Mouse (Mus musculus): ENCODE results near the gene Mmgt1. TPM values are rescaled to one million over a fixed set of nuclear protein-coding genes. Genes with fewer than 3 reads are reported as not detected.
A peak's percentile ranks its signal among the peaks of the same experiment; 100 is the strongest.

Mmgt1 gene
- polyA plus RNA-seq, 1 experiment from 2014 or later, result 52.9 TPM

DNA sequence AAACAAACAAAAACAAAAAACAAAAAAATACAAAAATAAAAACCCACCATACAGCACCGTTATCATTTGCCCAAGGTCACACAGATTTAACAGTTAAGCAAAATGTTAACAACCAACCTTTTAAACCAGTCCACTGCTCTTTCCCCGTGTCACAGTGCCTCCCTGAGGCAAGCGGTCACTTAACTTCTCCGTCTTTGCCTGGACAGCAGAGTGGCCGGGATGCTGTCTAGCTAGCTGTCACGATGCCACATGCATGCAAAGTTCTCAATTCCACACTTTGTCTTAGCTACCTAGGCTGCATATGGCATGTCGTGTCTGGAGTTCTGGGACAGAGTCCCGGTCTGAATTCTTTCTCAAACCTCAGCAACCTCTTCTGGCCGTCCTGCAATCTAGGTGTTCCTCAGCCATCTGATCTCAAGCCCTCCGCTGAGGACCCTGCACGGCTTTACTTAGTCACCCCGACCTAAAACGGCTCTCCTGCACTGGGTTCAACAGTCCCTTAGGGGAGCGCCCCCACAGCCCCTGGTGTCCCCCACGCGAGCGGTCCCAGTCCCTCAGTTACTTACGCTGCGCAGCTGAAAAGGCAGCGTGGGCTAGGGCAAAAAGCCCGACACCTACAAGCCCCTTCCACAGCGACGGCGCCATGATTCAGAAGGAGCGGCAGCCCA is 516 bp downstream of the Mmgt1 start:
- 21% methylated on average over 25 of the region's 25 CpGs for WGBS
- Histone ChIP-seq H3K4me2 (ENCODE audit: low read length) (peak overlapping the region; percentile 59), H3K4me1 (ENCODE audit: control insufficient read depth, insufficient read depth, low read depth, low read length) (peaks cover 6% of the 10 kb centered on the region; the same call in 1 of the 2 replicates), H3K9me3 (ENCODE audit: control insufficient read depth, low read length) (no peaks in the 10 kb centered on the region), H3K36me3 (ENCODE audit: control insufficient read depth, insufficient read depth, low read length) (no peaks in the 10 kb centered on the region), H3K4me3 (ENCODE audit: low read length) (peak overlapping the region; percentile 69), H3K9ac (ENCODE audit: low read depth, low read length) (peak overlapping the region; percentile 81), H3K27me3 (replicated peaks; ENCODE audit: control insufficient read depth, insufficient read depth, low read length) (no peaks in the 10 kb centered on the region), H3K27ac (ENCODE audit: low read depth, low read length) (peak overlapping the region; percentile 82)
- peak; percentile 75 for ATAC-seq

DNA sequence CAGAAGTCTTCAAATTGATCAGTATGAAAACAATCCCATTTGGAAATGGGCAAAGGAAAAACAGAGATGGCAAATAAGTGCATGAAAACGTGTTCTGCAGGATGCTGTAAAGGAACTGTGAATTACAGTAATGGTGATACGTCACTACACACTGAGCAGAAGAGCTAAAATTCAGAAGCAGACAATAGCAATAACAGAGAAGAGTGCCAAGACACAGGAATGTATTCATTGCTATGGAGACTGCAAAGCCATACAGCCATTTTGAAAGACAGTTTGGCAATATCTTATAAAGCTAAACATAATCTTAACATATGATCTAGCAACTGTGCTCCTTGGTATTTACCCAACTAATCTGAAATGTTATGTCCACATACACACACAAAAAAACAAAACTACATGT is 19.7 kb downstream of the Mmgt1 start:
- Histone ChIP-seq H3K9me3 (ENCODE audit: control insufficient read depth, low read length) (no peaks in the 10 kb centered on the region), H3K27ac (ENCODE audit: low read depth, low read length) (no peak overlapping the region), H3K9ac (ENCODE audit: low read depth, low read length) (no peak overlapping the region), H3K36me3 (ENCODE audit: control insufficient read depth, insufficient read depth, low read length) (no peaks in the 10 kb centered on the region), H3K27me3 (replicated peaks; ENCODE audit: control insufficient read depth, insufficient read depth, low read length) (no peaks in the 10 kb centered on the region), H3K4me1 (ENCODE audit: control insufficient read depth, insufficient read depth, low read depth, low read length) (no peaks in the 10 kb centered on the region), H3K4me3 (ENCODE audit: low read length) (no peak overlapping the region), H3K4me2 (ENCODE audit: low read length) (no peak overlapping the region)
- WGBS, result 59% methylated on average over 2 of the region's 2 CpGs
- ATAC-seq, result no peak

- WGBS, result 23% methylated on average over 6 of the region's 6 CpGs
These were observed 25.4 kb downstream of the Mmgt1 start for GRCm38 (mm10) chrX:56572465-56572864.

GRCm38 (mm10) chrX:56553584-56553983 is 44.3 kb downstream of the Mmgt1 start:
- ATAC-seq, result no peak
- Histone ChIP-seq H3K4me3 (ENCODE audit: low read length) (no peak overlapping the region), H3K27me3 (replicated peaks; ENCODE audit: control insufficient read depth, insufficient read depth, low read length) (no peaks in the 10 kb centered on the region), H3K27ac (ENCODE audit: low read depth, low read length) (no peak overlapping the region), H3K4me1 (ENCODE audit: control insufficient read depth, insufficient read depth, low read depth, low read length) (no peaks in the 10 kb centered on the region), H3K4me2 (ENCODE audit: low read length) (no peak overlapping the region), H3K36me3 (ENCODE audit: control insufficient read depth, insufficient read depth, low read length) (no peaks in the 10 kb centered on the region), H3K9me3 (ENCODE audit: control insufficient read depth, low read length) (no peaks in the 10 kb centered on the region), H3K9ac (ENCODE audit: low read depth, low read length) (no peak overlapping the region)
- 79% methylated on average over 3 of the region's 3 CpGs for WGBS

More at GRCm38 (mm10) chrX:56572465-56572864, 25.4 kb downstream of the Mmgt1 start:
- Histone ChIP-seq H3K27me3 (replicated peaks; ENCODE audit: control insufficient read depth, insufficient read depth, low read length) (no peaks in the 10 kb centered on the region), H3K4me2 (ENCODE audit: low read length) (no peak overlapping the region), H3K4me1 (ENCODE audit: control insufficient read depth, insufficient read depth, low read depth, low read length) (no peaks in the 10 kb centered on the region), H3K27ac (ENCODE audit: low read depth, low read length) (no peak overlapping the region), H3K9ac (ENCODE audit: low read depth, low read length) (no peak overlapping the region), H3K9me3 (ENCODE audit: control insufficient read depth, low read length) (no peaks in the 10 kb centered on the region), H3K36me3 (ENCODE audit: control insufficient read depth, insufficient read depth, low read length) (no peaks in the 10 kb centered on the region), H3K4me3 (ENCODE audit: low read length) (no peak overlapping the region)
- ATAC-seq, result no peak

DNA sequence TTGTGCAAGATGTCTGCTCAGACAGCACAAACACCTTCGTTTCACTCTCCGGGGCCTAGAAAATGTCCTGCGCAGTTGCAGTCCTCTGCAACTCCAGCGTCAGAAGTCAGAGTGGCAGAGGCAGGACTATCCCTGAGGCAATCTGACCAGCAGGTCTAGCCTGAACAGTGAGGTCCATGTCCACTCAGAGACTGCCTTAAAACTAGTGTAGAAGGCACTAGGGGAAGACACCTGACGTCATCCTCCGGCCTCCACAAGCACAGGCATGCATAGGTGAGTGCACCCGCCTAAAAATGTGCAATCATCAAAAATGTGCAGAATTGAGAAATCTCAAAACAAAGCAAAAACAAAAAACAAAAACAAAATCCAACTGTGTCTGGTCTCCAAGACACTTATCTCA is 48.4 kb downstream of the Mmgt1 start, which contains the start of gene Gm648:
Gm648 (minus strand) TSS at position 101 of the 400 bp plus-strand sequence.
- Histone ChIP-seq H3K9ac (ENCODE audit: low read depth, low read length) (no peak within 1 kb of the TSS), H3K4me2 (ENCODE audit: low read length) (no peak within 1 kb of the TSS), H3K36me3 (ENCODE audit: control insufficient read depth, insufficient read depth, low read length) (no peaks in the 10 kb centered on the region), H3K4me3 (ENCODE audit: low read length) (no peak within 1 kb of the TSS), H3K4me1 (ENCODE audit: control insufficient read depth, insufficient read depth, low read depth, low read length) (no peaks in the 10 kb centered on the region), H3K9me3 (ENCODE audit: control insufficient read depth, low read length) (no peaks in the 10 kb centered on the region), H3K27me3 (replicated peaks; ENCODE audit: control insufficient read depth, insufficient read depth, low read length) (no peaks in the 10 kb centered on the region), H3K27ac (ENCODE audit: low read depth, low read length) (no peak within 1 kb of the TSS)
- WGBS, result 88% methylated on average over 7 of the region's 7 CpGs
- no peak for ATAC-seq

DNA sequence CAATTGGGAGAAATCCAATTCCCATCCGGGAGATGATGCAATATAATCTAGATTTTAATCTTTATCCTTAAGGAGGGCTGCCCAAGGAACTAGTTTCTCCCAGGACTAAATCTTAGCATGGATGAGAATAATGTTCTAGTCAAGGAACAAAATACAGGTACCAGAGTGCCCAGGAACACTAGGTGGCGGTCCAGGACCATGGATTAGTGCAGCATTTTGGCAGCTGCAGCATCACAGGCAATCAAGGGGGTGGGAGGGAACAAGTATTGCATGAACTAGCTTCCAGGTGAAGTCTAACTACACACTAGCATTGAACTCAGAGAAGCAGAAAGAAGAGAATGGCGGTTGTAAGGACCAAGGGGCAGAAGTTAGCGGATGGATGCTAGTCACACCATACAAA is 60.7 kb downstream of the Mmgt1 start:
- no peak overlapping the region for H3K27ac ChIP-seq (ENCODE audit: low read depth, low read length)
- H3K4me3 ChIP-seq (ENCODE audit: low read length), result no peak overlapping the region
- H3K4me2 ChIP-seq (ENCODE audit: low read length), result no peak overlapping the region
- WGBS, result 55% methylated on average over 4 of the region's 4 CpGs
- H3K36me3 ChIP-seq (ENCODE audit: control insufficient read depth, insufficient read depth, low read length), result no peaks in the 10 kb centered on the region
- H3K27me3 ChIP-seq (replicated peaks; ENCODE audit: control insufficient read depth, insufficient read depth, low read length), result no peaks in the 10 kb centered on the region
- H3K4me1 ChIP-seq (ENCODE audit: control insufficient read depth, insufficient read depth, low read depth, low read length), result no peaks in the 10 kb centered on the region
- ATAC-seq, result no peak
- H3K9me3 ChIP-seq (ENCODE audit: control insufficient read depth, low read length), result no peaks in the 10 kb centered on the region
- no peak overlapping the region for H3K9ac ChIP-seq (ENCODE audit: low read depth, low read length)

Small RNA genes within 50 kb of the gene (microRNA-seq; reads per million reads assigned to microRNA genes)
- not detected for gene Mir5116

Other genes with a start within 250 kb of the Mmgt1 start
- gene Smim10l2a, start 223.5 kb downstream of the Mmgt1 start, polyA plus RNA-seq (2015; fragmentation: Nextera tagmentation; extraction: Ambion mirVana), result 49.2 and 58.7 TPM in 2 replicates
- gene Gm2174, start 150.1 kb downstream of the Mmgt1 start, polyA plus RNA-seq (2015; fragmentation: Nextera tagmentation; extraction: Ambion mirVana), result 1.3 and 2.0 TPM in 2 replicates
- gene Ints6l, start 143.2 kb downstream of the Mmgt1 start, polyA plus RNA-seq (2015; fragmentation: Nextera tagmentation; extraction: Ambion mirVana), result 20.2 and 20.3 TPM in 2 replicates
- gene Gm10477, start 73.3 kb downstream of the Mmgt1 start, polyA plus RNA-seq (2015; fragmentation: Nextera tagmentation; extraction: Ambion mirVana), result not detected in 2 replicates
- gene Gm648, start 48.5 kb downstream of the Mmgt1 start, polyA plus RNA-seq (2015; fragmentation: Nextera tagmentation; extraction: Ambion mirVana), result 0.15 TPM in 1 of 2 replicates, not detected in the other
- 75.7 and 79.0 TPM in 2 replicates for gene Slc9a6, start 11.7 kb upstream of the Mmgt1 start, polyA plus RNA-seq (2015; fragmentation: Nextera tagmentation; extraction: Ambion mirVana)
- 212 and 226 TPM in 2 replicates for gene Fhl1, start 133.7 kb upstream of the Mmgt1 start, polyA plus RNA-seq (2015; fragmentation: Nextera tagmentation; extraction: Ambion mirVana)
- gene Map7d3, start 224.3 kb upstream of the Mmgt1 start, polyA plus RNA-seq (2015; fragmentation: Nextera tagmentation; extraction: Ambion mirVana), result 0.40 and 0.51 TPM in 2 replicates

All from hindbrain, embryonic 16.5 days (tissue).